Mouse (Mus musculus) lung, postnatal 4 days (tissue): Measurements from ENCODE around the gene Theg.
A peak's percentile ranks its signal among the peaks of the same experiment; 100 is the strongest.

Experiments used
- DNase-seq, 2 experiments: peaks; one replicate each; pipeline ENCODE4 v3.0.0; 2021

Theg gene

GRCm38 (mm10) chr10:79587061-79587751 lies at the start of gene Theg:
Gene Theg, minus strand, starts transcription at chr10:79587331.
- DNase-seq = no peak

- no peak for DNase-seq
Measured at GRCm38 (mm10) chr10:79636287-79636686, 49.2 kb upstream of the Theg start.

- DNase-seq = no peak
Measured at GRCm38 (mm10) chr10:79633006-79633777, 46.1 kb upstream of the Theg start.

GRCm38 (mm10) chr10:79631432-79631831 lies 44.3 kb upstream of the Theg start:
- no peak for DNase-seq

GRCm38 (mm10) chr10:79628377-79628776 lies 41.2 kb upstream of the Theg start:
- DNase-seq = no peak

GRCm38 (mm10) chr10:79626156-79626555 lies 39.0 kb upstream of the Theg start:
- DNase-seq = no peak

- DNase-seq = no peak
Measured at GRCm38 (mm10) chr10:79625398-79625797, 38.3 kb upstream of the Theg start.

- DNase-seq = no peak
Measured at GRCm38 (mm10) chr10:79623950-79624349, 36.8 kb upstream of the Theg start.

GRCm38 (mm10) chr10:79616376-79616775 lies 29.2 kb upstream of the Theg start:
- no peak for DNase-seq

- no peak for DNase-seq
Measured at GRCm38 (mm10) chr10:79615860-79616259, 28.7 kb upstream of the Theg start.

- no peak for DNase-seq
Measured at GRCm38 (mm10) chr10:79614305-79614643, 27.1 kb upstream of the Theg start.

GRCm38 (mm10) chr10:79613578-79614304 lies 26.6 kb upstream of the Theg start, which contains the start of gene C2cd4c:
Gene C2cd4c, minus strand, starts transcription at chr10:79614025.
- peak; percentile 72 to 74 for DNase-seq

GRCm38 (mm10) chr10:79612192-79613135 lies 25.3 kb upstream of the Theg start:
- DNase-seq = peak in 1 of 2 experiments; percentile 24

GRCm38 (mm10) chr10:79611296-79611695 lies 24.2 kb upstream of the Theg start:
- no peak for DNase-seq

- DNase-seq = no peak
Measured at GRCm38 (mm10) chr10:79609276-79609675, 22.1 kb upstream of the Theg start.

- no peak for DNase-seq
Measured at GRCm38 (mm10) chr10:79607892-79608291, 20.8 kb upstream of the Theg start.

- no peak for DNase-seq
Measured at GRCm38 (mm10) chr10:79606537-79606936, 19.4 kb upstream of the Theg start.

GRCm38 (mm10) chr10:79597936-79598230 lies 10.8 kb upstream of the Theg start:
- no peak for DNase-seq

- no peak for DNase-seq
Measured at GRCm38 (mm10) chr10:79597051-79597935, 10.2 kb upstream of the Theg start.

- DNase-seq = no peak
Measured at GRCm38 (mm10) chr10:79595590-79595929, 8.4 kb upstream of the Theg start.

- peak; percentile 36 to 64 for DNase-seq
Measured at GRCm38 (mm10) chr10:79594872-79595589, 7.9 kb upstream of the Theg start.
